Mouse (Mus musculus): Measurements from ENCODE around the gene Fgb.

DNA sequence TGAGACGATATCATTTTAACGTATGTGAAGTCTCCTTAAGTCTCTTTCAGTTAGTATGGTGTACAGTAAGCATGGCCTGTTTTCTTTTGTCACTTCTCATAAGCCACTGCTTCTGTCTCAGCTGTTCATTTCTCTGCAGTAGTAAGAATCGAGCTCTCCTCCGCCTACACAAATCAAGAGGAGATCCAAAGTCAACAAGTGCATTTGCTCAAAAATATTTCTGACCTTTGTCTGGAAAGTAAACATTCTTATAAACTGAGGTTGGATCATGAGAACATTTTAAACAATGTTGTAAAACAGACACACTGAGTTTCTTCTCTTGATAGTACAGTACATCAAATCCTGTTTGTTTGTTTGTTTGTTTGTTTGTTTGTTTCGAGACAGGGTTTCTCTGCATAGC, 998 bp upstream of the Fgb start:
- no peak for TF ChIP-seq CTCF (conservative IDR thresholded peaks at IDR 0.05; ENCODE audit: insufficient read depth, insufficient read length, low read depth, low read length)
- no peak for TF ChIP-seq POLR2A (IDR thresholded peaks at IDR 0.05; ENCODE audit: low read depth, low read length)

All from kidney, adult 2 months (tissue).